28 mouse cellular contexts compared by ENCODE assay signal in the genomic region with DNA sequence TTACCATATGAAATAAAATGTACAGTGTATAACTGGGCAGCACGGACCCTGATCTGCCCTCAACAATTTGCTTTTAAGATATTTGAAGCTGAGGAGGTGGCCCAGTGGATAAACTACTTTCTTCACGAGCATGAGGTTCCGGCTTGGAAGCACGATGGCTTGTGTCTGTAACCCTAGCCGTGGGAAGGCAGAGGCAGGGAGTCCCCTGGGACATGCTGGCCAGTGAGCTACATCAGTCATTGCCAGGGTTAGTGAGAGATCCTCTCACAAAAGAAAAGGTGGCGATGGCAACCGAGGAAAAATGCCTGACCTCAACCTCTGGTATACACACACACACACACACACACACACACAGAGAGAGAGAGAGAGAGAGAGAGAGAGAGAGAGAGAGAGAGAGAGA. TPM values are rescaled to one million over a fixed set of nuclear protein-coding genes. Genes with fewer than 3 reads are reported as not detected.
DNase-seq lines count a peak whose midpoint lies in the region; ATAC-seq and TF ChIP-seq lines count a peak whose summit lies in the region.
"Had no signal": no experiment of that assay in that cellular context is flagged by ENCODE, and none has a peak within 500 bp of the region (broad histone marks: within the 10 kb centered on the region; RNA-seq: fewer than 3 reads in every experiment).

No protein-coding gene starts in this region.

- TF ChIP-seq CTCF in hindbrain, postnatal 0 days (IDR thresholded peaks at IDR 0.05; ENCODE audit: low read depth): no peak

- no peaks in the 10 kb centered on the region for H3K9me3 ChIP-seq in hindbrain, embryonic 11.5 days (ENCODE audit: control insufficient read depth, low read length)
- no peaks in the 10 kb centered on the region for H3K9me3 ChIP-seq in hindbrain, embryonic 14.5 days (ENCODE audit: control insufficient read depth, low read length)
- H3K9me3 ChIP-seq in hindbrain, postnatal 0 days (ENCODE audit: low read length): no peaks in the 10 kb centered on the region
- H3K9me3 ChIP-seq: forebrain, embryonic 12.5 days; limb, embryonic 12.5 days; liver, embryonic 12.5 days; megakaryocyte, embryonic 14.5 days; stomach, embryonic 15.5 days had no signal

- H3K36me3 ChIP-seq in hindbrain, embryonic 11.5 days (ENCODE audit: control insufficient read depth, insufficient read depth, low read length): no peaks in the 10 kb centered on the region
- no peaks in the 10 kb centered on the region for H3K36me3 ChIP-seq in hindbrain, embryonic 14.5 days (replicated peaks; ENCODE audit: control insufficient read depth, insufficient read depth)
- no peaks in the 10 kb centered on the region for H3K36me3 ChIP-seq in hindbrain, postnatal 0 days (ENCODE audit: insufficient read depth, low read length)
- H3K36me3 ChIP-seq: forebrain, embryonic 12.5 days; limb, embryonic 12.5 days; liver, embryonic 12.5 days; stomach, embryonic 15.5 days had no signal

- no peak overlapping the region for H3K4me3 ChIP-seq in hindbrain, embryonic 11.5 days (ENCODE audit: low read depth, low read length)
- no peak overlapping the region for H3K4me3 ChIP-seq in hindbrain, embryonic 14.5 days (replicated peaks; ENCODE audit: low read length)
- H3K4me3 ChIP-seq in hindbrain, postnatal 0 days (ENCODE audit: low read length): no peak overlapping the region
- H3K4me3 ChIP-seq: forebrain, embryonic 12.5 days; heart, adult 2 months; limb, embryonic 12.5 days; liver, embryonic 12.5 days; megakaryocyte, embryonic 14.5 days; stomach, embryonic 15.5 days had no signal

- H3K27me3 ChIP-seq in hindbrain, embryonic 11.5 days (ENCODE audit: control insufficient read depth, insufficient read depth, low read length): no peaks in the 10 kb centered on the region
- no peaks in the 10 kb centered on the region for H3K27me3 ChIP-seq in hindbrain, embryonic 14.5 days (ENCODE audit: control insufficient read depth, insufficient read depth, low read length)
- H3K27me3 ChIP-seq in hindbrain, postnatal 0 days (ENCODE audit: insufficient read depth, low read length): no peaks in the 10 kb centered on the region
- H3K27me3 ChIP-seq: stomach, embryonic 15.5 days had no signal

- ATAC-seq in hindbrain, embryonic 11.5 days (ENCODE audit: low FRiP score): peak; percentile 62
- ATAC-seq in hindbrain, embryonic 14.5 days (ENCODE audit: low FRiP score): no peak
- ATAC-seq in hindbrain, postnatal 0 days: no peak
- no peak for ATAC-seq in cerebellum, adult (ENCODE audit: insufficient number of reproducible peaks, low FRiP score, low TSS enrichment)
- ATAC-seq: CD4-positive, CD25-positive, alpha-beta regulatory T cell, adult 4 months; intestine, embryonic 16.5 days; liver, embryonic 12.5 days had no signal

- no peaks in the 10 kb centered on the region for H3K4me1 ChIP-seq in hindbrain, embryonic 11.5 days (replicated peaks; ENCODE audit: control insufficient read depth, insufficient read depth, low read length)
- H3K4me1 ChIP-seq in hindbrain, embryonic 14.5 days (replicated peaks; ENCODE audit: control insufficient read depth, insufficient read depth, low read length): 0 out of 2 replicates have a peak, but pooled peaks cover 3% of the 10 kb centered on the region
- H3K4me1 ChIP-seq in hindbrain, postnatal 0 days (ENCODE audit: insufficient read depth, low read length): no peaks in the 10 kb centered on the region
- H3K4me1 ChIP-seq: forebrain, embryonic 12.5 days; stomach, embryonic 15.5 days had no signal

- 39% methylated on average over 7 of the region's 7 CpGs for WGBS in hindbrain, embryonic 11.5 days
- 31% methylated on average over 7 of the region's 7 CpGs for WGBS in hindbrain, embryonic 14.5 days
- WGBS in hindbrain, postnatal 0 days: 24% methylated on average over 7 of the region's 7 CpGs

- peak overlapping the region; percentile 30; the same call in 1 of the 2 replicates for H3K27ac ChIP-seq in hindbrain, embryonic 11.5 days (ENCODE audit: low read depth, low read length)
- H3K27ac ChIP-seq in hindbrain, embryonic 14.5 days: no peak overlapping the region
- H3K27ac ChIP-seq in hindbrain, postnatal 0 days: no peak overlapping the region
- H3K27ac ChIP-seq: forebrain, embryonic 12.5 days; heart, adult 2 months; limb, embryonic 12.5 days; liver, embryonic 12.5 days; stomach, embryonic 15.5 days had no signal

- peak; percentile 70 for DNase-seq in hindbrain, embryonic 11.5 days (ENCODE audit: low spot score)
- DNase-seq in hindbrain, embryonic 14.5 days (ENCODE audit: low spot score): no peak
- peak; percentile 18 for DNase-seq in NIH3T3 (ENCODE audit: low read depth)
- DNase-seq in embryo, embryonic 11 days: peak; percentile 66
- peak; percentile 28 for DNase-seq in hindbrain, postnatal 0 days (ENCODE audit: low spot score)
- DNase-seq in layer of hippocampus, adult 18-20 months (ENCODE audit: low spot score in 2 of 2): no peak
- no peak for DNase-seq in cerebellum, adult 9-10 months
- DNase-seq: cerebellum, postnatal 14 days; heart, adult 2 months; heart, postnatal 4 days; kidney, postnatal 36 days; layer of hippocampus, adult 9-11 months; lung, adult 2 months; thymus, adult 2 months had no signal

- H3K9ac ChIP-seq in hindbrain, embryonic 11.5 days (ENCODE audit: low read depth, low read length): no peak overlapping the region
- no peak overlapping the region for H3K9ac ChIP-seq in hindbrain, embryonic 14.5 days
- H3K9ac ChIP-seq in hindbrain, postnatal 0 days (replicated peaks; ENCODE audit: low read length): no peak overlapping the region
- H3K9ac ChIP-seq: forebrain, embryonic 12.5 days; limb, embryonic 12.5 days; liver, embryonic 12.5 days; stomach, embryonic 15.5 days had no signal

- H3K4me2 ChIP-seq in hindbrain, embryonic 11.5 days (replicated peaks; ENCODE audit: low read depth, low read length): no peak overlapping the region
- no peak overlapping the region for H3K4me2 ChIP-seq in hindbrain, embryonic 14.5 days (replicated peaks)
- no peak overlapping the region for H3K4me2 ChIP-seq in hindbrain, postnatal 0 days (ENCODE audit: low read depth, low read length)
- H3K4me2 ChIP-seq: forebrain, embryonic 12.5 days; limb, embryonic 12.5 days; liver, embryonic 12.5 days; stomach, embryonic 15.5 days had no signal

RNA-seq across cellular contexts. Expression of a gene that starts 35.1 kb away (rescaled TPM):
- polyA plus RNA-seq in hindbrain, embryonic 11.5 days (2014; fragmentation: Nextera tagmentation; extraction: Ambion mirVana): 0.57 and 0.71 TPM in 2 replicates
- polyA plus RNA-seq in hindbrain, embryonic 14.5 days (2014; fragmentation: Nextera tagmentation; extraction: Ambion mirVana): 0.24 TPM in 1 of 2 replicates, not detected in the other
- not detected in 2 replicates for total RNA-seq in hindbrain, postnatal 0 days (2014; rRNA removed)
- polyA plus RNA-seq in hindbrain, postnatal 0 days (2015; fragmentation: Nextera tagmentation; extraction: Ambion mirVana): 0.54 and 0.80 TPM in 2 replicates
- not detected for total RNA-seq in layer of hippocampus, adult 18-20 months (2021)
- polyA plus RNA-seq: neural tube, embryonic 14.5 days had no signal

RNA-seq across cellular contexts. Expression of a gene that starts 51.3 kb away (rescaled TPM):
- polyA plus RNA-seq in hindbrain, embryonic 11.5 days (2014; fragmentation: Nextera tagmentation; extraction: Ambion mirVana): 67.5 and 69.3 TPM in 2 replicates
- polyA plus RNA-seq in hindbrain, embryonic 14.5 days (2014; fragmentation: Nextera tagmentation; extraction: Ambion mirVana): 51.5 and 59.4 TPM in 2 replicates
- total RNA-seq in hindbrain, postnatal 0 days (2014; rRNA removed): 72.6 and 90.2 TPM in 2 replicates
- polyA plus RNA-seq in hindbrain, postnatal 0 days (2015; fragmentation: Nextera tagmentation; extraction: Ambion mirVana): 41.3 and 42.3 TPM in 2 replicates
- 10 to 100 TPM; 29.6 to 32.0 TPM for total RNA-seq in layer of hippocampus, adult 18-20 months (2021)

RNA-seq across cellular contexts. Expression of a gene that starts 52.1 kb away (rescaled TPM):
- 3.4 and 3.6 TPM in 2 replicates for polyA plus RNA-seq in hindbrain, embryonic 11.5 days (2014; fragmentation: Nextera tagmentation; extraction: Ambion mirVana)
- polyA plus RNA-seq in hindbrain, embryonic 14.5 days (2014; fragmentation: Nextera tagmentation; extraction: Ambion mirVana): 6.0 and 9.3 TPM in 2 replicates
- 1.8 and 4.1 TPM in 2 replicates for total RNA-seq in hindbrain, postnatal 0 days (2014; rRNA removed)
- polyA plus RNA-seq in hindbrain, postnatal 0 days (2015; fragmentation: Nextera tagmentation; extraction: Ambion mirVana): 8.0 and 10.2 TPM in 2 replicates
- 1 to 10 TPM; 2.2 to 4.2 TPM for total RNA-seq in layer of hippocampus, adult 18-20 months (2021)

RNA-seq across cellular contexts. Expression of a gene that starts 55.9 kb away (rescaled TPM):
- not detected in 2 replicates for polyA plus RNA-seq in hindbrain, embryonic 11.5 days (2014; fragmentation: Nextera tagmentation; extraction: Ambion mirVana)
- not detected in 2 replicates for polyA plus RNA-seq in hindbrain, embryonic 14.5 days (2014; fragmentation: Nextera tagmentation; extraction: Ambion mirVana)
- total RNA-seq in hindbrain, postnatal 0 days (2014; rRNA removed): not detected in 2 replicates
- not detected in 2 replicates for polyA plus RNA-seq in hindbrain, postnatal 0 days (2015; fragmentation: Nextera tagmentation; extraction: Ambion mirVana)
- total RNA-seq in layer of hippocampus, adult 18-20 months (2021): not detected
- total RNA-seq: ES-E14; monocyte, adult 5-6 weeks had no signal
- polyA plus RNA-seq: embryonic facial prominence, embryonic 11.5 days; forebrain, embryonic 12.5 days; heart, embryonic 14.5 days; intestine, embryonic 16.5 days; kidney, embryonic 14.5 days; limb, embryonic 12.5 days; liver, embryonic 12.5 days; neural tube, embryonic 14.5 days; stomach, embryonic 15.5 days had no signal

Comparison
In these comparisons a context has a peak if more than half of its experiments do, and no peak if none do; other contexts are left out.
1. DNase-seq: peak in hindbrain, embryonic 11.5 days (single experiment), NIH3T3 (single experiment), embryo, embryonic 11 days (single experiment) and hindbrain, postnatal 0 days (single experiment); none in hindbrain, embryonic 14.5 days (single experiment), layer of hippocampus, adult 18-20 months (0 of 2) and cerebellum, adult 9-10 months (single experiment).